Mouse (Mus musculus) intestine, embryonic 16.5 days (tissue): ENCODE results near the gene Alx1. TPM values are rescaled to one million over a fixed set of nuclear protein-coding genes. Genes with fewer than 3 reads are reported as not detected.

ENCODE experiments used
- ATAC-seq: fragments of 200-750 bp; cut with Nextera tagmentation; 2 replicates; pipeline ENCODE4 v1.8.0; 2017; ENCODE audit warnings: moderate TSS enrichment, moderate library complexity
- H3K27ac ChIP-seq: fragments of 300-500 bp; sonication (generic); 2 replicates; pipeline ENCODE4 v1.5.1; 2014; ENCODE audit warnings: mild to moderate bottlenecking, low read length
- H3K27me3 ChIP-seq: fragments of 300-500 bp; sonication (generic); replicated peaks from 2 replicates; pipeline ENCODE4 v1.6.1; 2014; ENCODE audit warnings: low read length, control low read depth, mixed read lengths; ENCODE audit not compliant: control insufficient read depth, insufficient read depth
- H3K36me3 ChIP-seq: fragments of 300-500 bp; sonication (generic); 2 replicates; pipeline ENCODE4 v1.6.1; 2014; ENCODE audit warnings: low read length, control low read depth; ENCODE audit not compliant: control insufficient read depth, insufficient read depth
- H3K4me1 ChIP-seq: fragments of 300-500 bp; sonication (generic); 2 replicates; pipeline ENCODE4 v1.6.1; 2014; ENCODE audit warnings: low read length, control low read depth, mixed read lengths; ENCODE audit not compliant: control insufficient read depth, insufficient read depth
- H3K4me2 ChIP-seq: fragments of 300-500 bp; sonication (generic); 2 replicates; pipeline ENCODE4 v1.6.1; 2014; ENCODE audit warnings: low read depth, low read length, control low read depth
- H3K4me3 ChIP-seq: fragments of 300-500 bp; sonication (generic); 2 replicates; pipeline ENCODE4 v1.5.1; 2014; ENCODE audit warnings: mild to moderate bottlenecking, low read length
- H3K9ac ChIP-seq: fragments of 300-500 bp; sonication (generic); 2 replicates; pipeline ENCODE4 v1.6.1; 2014; ENCODE audit warnings: low read depth, low read length
- H3K9me3 ChIP-seq: fragments of 300-500 bp; sonication (generic); 2 replicates; pipeline ENCODE4 v1.6.1; 2016; ENCODE audit warnings: low read length, control low read depth; ENCODE audit not compliant: control insufficient read depth
- WGBS: fragments of 180-500 bp; shearing (Covaris S2); extraction: QIAGEN DNeasy Blood & Tissue Kit; methylation state at CpG from one replicate; pipeline ENCODE4 v1.1.7; 2014; 5-methylcytosine and 5-hydroxymethylcytosine counted together
- polyA plus RNA-seq: library from polyadenylated mRNA; unstranded; fragments of >200 nt; fragmentation: Nextera tagmentation; extraction: Ambion mirVana; gene quantifications from 2 replicates; pipeline ENCODE4 v1.2.1, GENCODE M21; 2015

Gene Alx1
- polyA plus RNA-seq, 1 experiment from 2014 or later, result not detected

GRCm38 (mm10) chr10:103027226-103027930 is 2.6 kb downstream of the Alx1 start:
- no peaks in the 10 kb centered on the region for H3K9me3 ChIP-seq
- no peak for ATAC-seq
- H3K4me1 ChIP-seq, result peaks cover 9% of the 10 kb centered on the region; the same call in 1 of the 2 replicates
- H3K27ac ChIP-seq, result no peak overlapping the region
- no peak overlapping the region for H3K9ac ChIP-seq
- H3K4me3 ChIP-seq, result no peak overlapping the region
- no peaks in the 10 kb centered on the region for H3K36me3 ChIP-seq
- H3K27me3 ChIP-seq, result peaks cover 50% of the 10 kb centered on the region
- H3K4me2 ChIP-seq, result no peak overlapping the region
- 2% methylated on average over 20 of the region's 20 CpGs for WGBS

- Histone ChIP-seq H3K9ac (no peak overlapping the region), H3K4me3 (no peak overlapping the region), H3K36me3 (no peaks in the 10 kb centered on the region), H3K9me3 (no peaks in the 10 kb centered on the region), H3K27me3 (peaks cover 46% of the 10 kb centered on the region), H3K4me1 (peaks cover 9% of the 10 kb centered on the region; the same call in 1 of the 2 replicates), H3K27ac (no peak overlapping the region), H3K4me2 (no peak overlapping the region)
- no peak for ATAC-seq
- WGBS, result under 1% methylated on average over 17 of the region's 17 CpGs
These were observed 3.3 kb downstream of the Alx1 start for GRCm38 (mm10) chr10:103026636-103027225.

- WGBS, result 73% methylated on average over 2 of the region's 2 CpGs
- no peaks in the 10 kb centered on the region for H3K27me3 ChIP-seq
- no peak overlapping the region for H3K4me2 ChIP-seq
- H3K27ac ChIP-seq, result no peak overlapping the region
- ATAC-seq, result no peak
- H3K9me3 ChIP-seq, result no peaks in the 10 kb centered on the region
- no peaks in the 10 kb centered on the region for H3K36me3 ChIP-seq
- no peaks in the 10 kb centered on the region for H3K4me1 ChIP-seq
- no peak overlapping the region for H3K4me3 ChIP-seq
- H3K9ac ChIP-seq, result no peak overlapping the region
These were observed 27.5 kb downstream of the Alx1 start for GRCm38 (mm10) chr10:103002556-103002955.

- Histone ChIP-seq H3K9me3 (no peaks in the 10 kb centered on the region), H3K27ac (no peak overlapping the region), H3K4me2 (no peak overlapping the region), H3K27me3 (no peaks in the 10 kb centered on the region), H3K4me3 (no peak overlapping the region), H3K9ac (no peak overlapping the region), H3K36me3 (no peaks in the 10 kb centered on the region), H3K4me1 (no peaks in the 10 kb centered on the region)
- WGBS, result 26% methylated on average over 8 of the region's 8 CpGs
- no peak for ATAC-seq
These were observed 29.1 kb downstream of the Alx1 start for GRCm38 (mm10) chr10:103000902-103001301.

- Histone ChIP-seq H3K4me3 (no peak overlapping the region), H3K9ac (no peak overlapping the region), H3K9me3 (no peaks in the 10 kb centered on the region), H3K4me2 (no peak overlapping the region), H3K27ac (no peak overlapping the region), H3K27me3 (no peaks in the 10 kb centered on the region), H3K4me1 (no peaks in the 10 kb centered on the region), H3K36me3 (no peaks in the 10 kb centered on the region)
- ATAC-seq, result no peak
These were observed 30.4 kb downstream of the Alx1 start for GRCm38 (mm10) chr10:102999584-102999983.

GRCm38 (mm10) chr10:102975106-102975505 is 54.9 kb downstream of the Alx1 start:
- Histone ChIP-seq H3K27ac (no peak overlapping the region), H3K9me3 (no peaks in the 10 kb centered on the region), H3K9ac (no peak overlapping the region), H3K4me3 (no peak overlapping the region), H3K27me3 (no peaks in the 10 kb centered on the region), H3K4me1 (no peaks in the 10 kb centered on the region), H3K36me3 (no peaks in the 10 kb centered on the region), H3K4me2 (no peak overlapping the region)
- WGBS, result 69% methylated on average over 5 of the region's 5 CpGs
- no peak for ATAC-seq

- no peak for ATAC-seq
- Histone ChIP-seq H3K9me3 (no peaks in the 10 kb centered on the region), H3K36me3 (no peaks in the 10 kb centered on the region), H3K4me3 (no peak overlapping the region), H3K27ac (no peak overlapping the region), H3K4me1 (no peaks in the 10 kb centered on the region), H3K27me3 (no peaks in the 10 kb centered on the region), H3K9ac (no peak overlapping the region), H3K4me2 (no peak overlapping the region)
- WGBS, result 79% methylated on average over 2 of the region's 2 CpGs
These were observed 70.4 kb downstream of the Alx1 start for GRCm38 (mm10) chr10:102959602-102960001.

Other genes starting within 250 kb of the Alx1 start
- gene Lrriq1, start 206.1 kb upstream of the Alx1 start, polyA plus RNA-seq, result 0.42 and 0.61 TPM in 2 replicates